Mouse (Mus musculus) hindlimb bud, embryonic 11.5 days (tissue): ENCODE measurements around the gene Trio.

Source experiments
- DNase-seq: peaks from one replicate; pipeline ENCODE4 v3.0.0-alpha.2; 2012; ENCODE audit warnings: low read depth, low spot score; ENCODE audit errors: extremely low spot score

The Trio gene

GRCm38 (mm10) chr15:27783092-27783491 lies 242.6 kb downstream of the Trio start:
- DNase-seq: no peak

DNA sequence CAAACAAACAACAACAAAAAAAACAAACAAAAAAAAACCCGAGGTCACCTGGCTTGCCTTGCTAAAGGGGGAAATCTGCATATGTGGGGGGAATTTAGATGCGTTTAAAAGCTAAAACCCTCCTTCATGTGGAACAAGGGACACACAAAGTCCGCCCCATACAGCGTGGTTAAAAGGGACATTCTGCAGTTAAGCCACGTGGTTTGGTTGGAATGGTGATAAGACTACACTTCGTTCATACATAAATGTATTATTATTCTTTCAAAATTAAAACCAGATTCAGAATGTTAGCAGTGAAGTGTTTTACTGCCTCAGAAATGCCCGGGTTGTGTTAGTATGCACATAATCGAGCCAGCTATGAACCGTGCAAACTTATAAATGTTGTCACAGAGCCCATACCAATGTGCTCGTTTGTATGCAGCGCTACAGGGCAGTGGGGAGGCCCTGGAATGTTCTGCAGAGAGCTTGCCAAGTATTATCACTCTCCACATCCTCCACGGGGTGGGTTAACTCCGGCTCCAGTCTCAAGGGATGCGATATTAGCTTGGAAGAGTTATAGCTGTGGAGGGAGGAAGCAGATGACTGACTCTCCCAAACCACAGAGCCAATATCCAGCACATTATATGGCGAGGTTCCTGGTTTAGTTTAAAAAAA lies 243.1 kb downstream of the Trio start:
- DNase-seq: no peak

DNA sequence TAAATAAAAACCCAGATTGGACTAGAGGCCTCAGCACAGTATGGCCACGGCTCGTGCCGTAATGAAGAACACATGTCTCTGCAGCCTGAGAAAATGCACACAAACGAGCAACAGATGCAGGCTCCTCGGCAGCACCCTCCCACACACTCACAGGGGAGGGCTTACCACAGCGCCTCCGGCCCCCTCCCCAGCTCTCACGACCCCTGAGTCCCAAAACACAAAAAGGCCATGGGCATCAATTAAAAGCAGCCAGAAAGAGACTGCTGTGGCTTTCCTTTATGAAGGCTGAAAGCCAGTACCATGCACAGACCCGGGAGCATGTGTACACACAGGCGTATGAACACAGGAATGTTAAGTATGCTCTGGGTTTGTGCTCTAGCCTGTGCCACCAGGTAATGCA lies 245.8 kb downstream of the Trio start:
- no peak for DNase-seq

GRCm38 (mm10) chr15:27779398-27779797 lies 246.2 kb downstream of the Trio start:
- DNase-seq: no peak

GRCm38 (mm10) chr15:27778256-27778655 lies 247.4 kb downstream of the Trio start:
- no peak for DNase-seq

- no peak for DNase-seq
These were observed 248.0 kb downstream of the Trio start for GRCm38 (mm10) chr15:27777455-27778190.

- DNase-seq: no peak
These were observed 251.2 kb downstream of the Trio start for GRCm38 (mm10) chr15:27774481-27774880.

DNA sequence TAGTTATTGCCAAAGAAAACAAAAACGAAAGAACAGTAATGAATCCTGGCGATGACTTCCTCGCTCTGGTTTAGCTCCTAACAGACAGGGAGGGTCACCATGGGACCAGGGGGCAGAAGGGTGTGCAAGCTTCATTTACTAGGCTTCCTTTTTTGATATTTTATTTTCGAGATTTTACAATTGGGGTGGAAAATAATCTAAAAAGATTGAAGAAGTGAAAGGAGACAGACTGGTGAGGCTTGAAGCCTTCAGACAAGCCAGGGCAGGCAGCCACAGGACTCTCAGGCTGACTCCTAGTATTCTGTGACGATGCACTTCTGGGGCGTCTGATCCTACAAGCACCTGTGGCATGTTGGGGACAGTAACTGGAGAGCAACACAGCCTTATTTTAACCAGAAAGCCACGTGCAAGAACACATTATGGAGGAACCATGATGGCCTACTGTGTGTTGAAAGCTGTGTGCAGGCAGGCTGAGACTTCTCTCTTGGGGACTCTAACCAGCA lies 253.5 kb downstream of the Trio start:
- DNase-seq: no peak

DNA sequence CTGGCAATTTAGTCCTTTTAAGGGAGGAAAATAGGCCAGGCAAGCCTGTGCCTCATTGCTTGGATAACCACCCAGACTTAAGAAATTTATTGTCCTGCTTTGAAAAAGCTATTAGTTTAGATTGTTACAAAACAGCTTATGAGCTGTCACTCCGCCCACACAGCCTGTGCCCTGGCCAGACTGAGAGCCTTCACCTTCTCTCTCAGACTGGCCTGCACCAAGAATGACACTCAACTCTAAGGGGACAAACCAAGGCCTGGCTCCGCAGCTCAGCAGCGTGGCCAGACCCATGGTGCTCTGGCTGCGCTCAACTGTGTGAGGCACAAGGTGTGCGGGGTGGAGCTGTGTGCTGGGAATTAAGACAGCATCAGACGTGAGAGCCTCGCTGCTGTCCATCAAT lies 254.1 kb downstream of the Trio start:
- DNase-seq: no peak

- no peak for DNase-seq
These were observed 255.0 kb downstream of the Trio start for GRCm38 (mm10) chr15:27770513-27771196.

GRCm38 (mm10) chr15:27761416-27761815 lies 264.2 kb downstream of the Trio start:
- no peak for DNase-seq

GRCm38 (mm10) chr15:27760655-27761054 lies 265.0 kb downstream of the Trio start:
- DNase-seq: no peak

- DNase-seq: no peak
These were observed 265.8 kb downstream of the Trio start for GRCm38 (mm10) chr15:27759890-27760289.

DNA sequence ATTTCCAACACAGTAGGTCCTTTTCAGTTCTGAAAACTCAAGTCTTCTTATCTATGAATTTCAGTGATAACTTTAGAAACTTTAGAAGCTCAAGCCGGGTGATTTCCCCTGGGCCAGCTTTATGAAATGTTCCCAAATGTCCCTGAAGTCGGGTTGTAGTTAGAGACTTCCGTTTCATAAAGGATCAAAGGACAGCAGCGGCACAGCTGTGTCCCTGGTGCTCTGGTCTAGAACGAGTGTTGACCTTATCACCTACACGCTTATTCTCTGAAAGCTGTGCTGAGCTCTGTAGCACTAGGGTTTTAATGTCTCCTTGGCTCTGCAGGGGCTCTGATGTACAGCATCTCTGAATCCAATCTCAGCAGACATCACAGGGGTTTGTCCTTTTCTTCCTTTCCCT lies 267.0 kb downstream of the Trio start:
- DNase-seq: no peak

GRCm38 (mm10) chr15:27756426-27756825 lies 269.2 kb downstream of the Trio start:
- no peak for DNase-seq

GRCm38 (mm10) chr15:27754571-27755260 lies 270.9 kb downstream of the Trio start:
- DNase-seq: no peak

DNA sequence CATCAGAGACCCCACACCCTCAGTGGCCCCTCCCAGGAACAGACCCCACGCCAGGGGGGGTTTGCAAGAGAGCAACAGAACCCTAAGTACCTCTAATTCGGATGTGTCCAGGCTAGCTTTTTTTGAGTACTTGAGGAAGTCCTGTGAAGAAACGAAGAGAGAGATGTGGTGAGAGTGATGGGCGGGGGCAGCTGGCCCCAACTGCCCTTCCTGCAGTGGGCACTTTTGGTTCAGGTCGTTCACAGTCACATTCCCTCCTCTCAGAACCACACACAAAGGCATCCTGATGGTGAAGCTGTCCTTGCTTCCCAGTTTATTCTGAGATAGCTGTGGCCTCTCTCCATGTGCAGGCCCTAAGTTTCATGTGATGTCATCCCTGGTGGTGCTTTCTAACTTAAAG lies 271.7 kb downstream of the Trio start:
- DNase-seq: no peak

- no peak for DNase-seq
These were observed 272.8 kb downstream of the Trio start for GRCm38 (mm10) chr15:27752677-27753342.

DNA sequence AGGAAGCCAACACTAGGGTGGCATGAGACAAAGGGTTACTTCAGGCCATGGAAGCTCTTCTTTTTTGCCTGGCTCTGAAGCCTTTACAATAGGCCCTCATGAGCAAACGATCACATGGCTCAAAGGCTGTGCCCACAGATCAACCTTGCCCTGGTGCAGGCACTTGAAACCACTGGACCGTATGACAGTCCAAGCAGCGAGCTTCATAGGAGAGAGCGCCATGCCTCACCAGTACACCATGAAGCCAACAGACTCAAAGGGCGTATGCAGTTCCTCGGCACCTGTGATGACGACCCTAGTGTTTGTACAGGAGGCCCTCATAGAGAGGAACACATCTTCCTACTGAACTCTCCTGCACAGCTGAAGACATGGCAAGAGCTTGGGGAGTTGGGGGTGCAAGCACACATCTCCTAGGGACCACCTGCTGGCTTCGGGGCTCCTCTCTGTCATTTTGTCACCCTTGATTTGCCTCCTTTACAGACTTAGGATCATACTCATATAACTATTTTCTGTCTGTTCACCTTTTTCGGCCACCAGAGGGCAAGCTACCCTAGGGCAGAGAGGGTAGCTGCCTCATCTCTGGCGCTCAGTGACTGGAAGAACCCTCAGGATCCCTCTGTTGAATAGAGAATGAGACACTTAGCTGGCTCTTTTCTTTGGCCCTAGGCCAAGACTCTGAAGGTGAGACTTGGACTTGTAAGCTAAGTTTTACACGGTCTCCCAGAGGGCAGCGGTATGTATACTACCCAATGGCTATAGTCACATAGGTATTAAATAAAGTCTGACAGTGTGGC lies 273.8 kb downstream of the Trio start:
- no peak for DNase-seq

GRCm38 (mm10) chr15:27748739-27749138 lies 276.9 kb downstream of the Trio start:
- no peak for DNase-seq
